28 mouse cellular contexts compared by ENCODE assay signal in genomic region chr1:160628213-160628932, GRCm38 (mm10).
DNase-seq lines count a peak whose midpoint lies in the region; ATAC-seq and TF ChIP-seq lines count a peak whose summit lies in the region.
"Had no signal": no experiment of that assay in that cellular context is flagged by ENCODE, and none has a peak within 500 bp of the region (broad histone marks: within the 10 kb centered on the region; RNA-seq: fewer than 3 reads in every experiment).

No protein-coding gene starts in this region.

- no peaks in the 10 kb centered on the region for H3K27me3 ChIP-seq in forebrain, postnatal 0 days (ENCODE audit: insufficient read depth, low read length)
- H3K27me3 ChIP-seq in forebrain, embryonic 10.5 days (ENCODE audit: poor library complexity, severe bottlenecking) = no peaks in the 10 kb centered on the region
- H3K27me3 ChIP-seq: kidney, embryonic 15.5 days; limb, embryonic 12.5 days; liver, embryonic 13.5 days; neural tube, embryonic 12.5 days had no signal

- no peak overlapping the region for H3K27ac ChIP-seq in forebrain, postnatal 0 days (ENCODE audit: low read depth, low read length)
- H3K27ac ChIP-seq in forebrain, embryonic 10.5 days = no peak overlapping the region
- peak overlapping the region; percentile 16; the same call in 1 of the 2 replicates for H3K27ac ChIP-seq in left cerebral cortex, adult 2 months
- H3K27ac ChIP-seq: kidney, embryonic 15.5 days; limb, embryonic 12.5 days; liver, embryonic 13.5 days; neural tube, embryonic 12.5 days had no signal

- intact Hi-C loops in left cerebral cortex, adult 2 months (cut with DNase I) = no loop called here
- intact Hi-C loops in left cerebral cortex, postnatal 10 days (cut with DNase I) = no loop called here

- H3K9ac ChIP-seq in forebrain, postnatal 0 days = no peak overlapping the region
- H3K9ac ChIP-seq: kidney, embryonic 15.5 days; limb, embryonic 12.5 days; liver, embryonic 13.5 days; lung, embryonic 14.5 days; neural tube, embryonic 12.5 days had no signal

- peak; percentile 14 for DNase-seq in forebrain, postnatal 0 days
- no peak for DNase-seq in forebrain, embryonic 10.5 days (ENCODE audit: extremely low spot score, low spot score)
- DNase-seq in left cerebral cortex, adult 2 months (ENCODE audit: extremely low spot score in 1 of 2, low spot score in 2 of 2) = no peak
- DNase-seq in left cerebral cortex, postnatal 10 days (ENCODE audit: extremely low spot score in 1 of 2, low spot score in 2 of 2) = no peak
- DNase-seq in c-Kit-positive CD71-positive TER-119-negative erythroid progenitor cells, embryonic 14.5 days (ENCODE audit: low read depth) = peak; percentile 2
- no peak for DNase-seq in thymus, postnatal 4 days
- no peak for DNase-seq in cerebellum, postnatal 25 days
- DNase-seq: adrenal gland, postnatal 14 days; cerebellum, adult 8-10 months; cerebellum, postnatal 36 days; gastrocnemius, postnatal 10 days; heart, postnatal 14 days; kidney, adult 18-20 months; kidney, postnatal 25 days; liver, embryonic 13.5 days; lung, embryonic 14.5 days; lung, postnatal 14 days; right cerebral cortex, adult 18-20 months; right cerebral cortex, postnatal 4 days; thymus, adult 2 months; thymus, postnatal 36 days had no signal

- no peak for ATAC-seq in forebrain, postnatal 0 days
- ATAC-seq: CD4-positive, CD25-positive, alpha-beta regulatory T cell, adult 4 months; hindbrain, embryonic 16.5 days had no signal

- WGBS in forebrain, postnatal 0 days = 75% methylated on average over 12 of the region's 12 CpGs
- WGBS in forebrain, embryonic 10.5 days = 94% methylated on average over 12 of the region's 12 CpGs

- H3K4me1 ChIP-seq in forebrain, postnatal 0 days (ENCODE audit: insufficient read depth) = no peaks in the 10 kb centered on the region
- H3K4me1 ChIP-seq in forebrain, embryonic 10.5 days = no peaks in the 10 kb centered on the region
- H3K4me1 ChIP-seq: kidney, embryonic 15.5 days; limb, embryonic 12.5 days; neural tube, embryonic 12.5 days had no signal

- no peak for TF ChIP-seq CTCF in forebrain, postnatal 0 days (IDR thresholded peaks at IDR 0.05; ENCODE audit: low read depth)
- no peak for TF ChIP-seq CTCF in left cerebral cortex, adult 2 months (IDR thresholded peaks at IDR 0.05)

- H3K36me3 ChIP-seq in forebrain, postnatal 0 days (ENCODE audit: insufficient read depth) = no peaks in the 10 kb centered on the region
- H3K36me3 ChIP-seq in forebrain, embryonic 10.5 days (replicated peaks) = no peaks in the 10 kb centered on the region
- H3K36me3 ChIP-seq: kidney, embryonic 15.5 days; limb, embryonic 12.5 days; neural tube, embryonic 12.5 days had no signal

- H3K4me2 ChIP-seq in forebrain, postnatal 0 days (ENCODE audit: low read depth) = no peak overlapping the region
- H3K4me2 ChIP-seq: kidney, embryonic 15.5 days; limb, embryonic 12.5 days; liver, embryonic 13.5 days; lung, embryonic 14.5 days; midbrain, embryonic 11.5 days; neural tube, embryonic 12.5 days had no signal

- no peak overlapping the region for H3K4me3 ChIP-seq in forebrain, postnatal 0 days (ENCODE audit: low read depth, low read length)
- no peak overlapping the region for H3K4me3 ChIP-seq in forebrain, embryonic 10.5 days
- no peak overlapping the region for H3K4me3 ChIP-seq in left cerebral cortex, adult 2 months
- H3K4me3 ChIP-seq: kidney, embryonic 15.5 days; limb, embryonic 12.5 days; liver, embryonic 13.5 days; myocyte; neural tube, embryonic 12.5 days had no signal

- H3K9me3 ChIP-seq in forebrain, postnatal 0 days (ENCODE audit: low read length) = no peaks in the 10 kb centered on the region
- H3K9me3 ChIP-seq in forebrain, embryonic 10.5 days = no peaks in the 10 kb centered on the region
- H3K9me3 ChIP-seq: kidney, embryonic 15.5 days; limb, embryonic 12.5 days; liver, embryonic 13.5 days; neural tube, embryonic 12.5 days had no signal

Comparison
In these comparisons a context has a peak if more than half of its experiments do, and no peak if none do; other contexts are left out.
1. DNase-seq: peak in forebrain, postnatal 0 days (single experiment) and c-Kit-positive CD71-positive TER-119-negative erythroid progenitor cells, embryonic 14.5 days (single experiment); none in forebrain, embryonic 10.5 days (single experiment), left cerebral cortex, adult 2 months (0 of 2), left cerebral cortex, postnatal 10 days (0 of 2), thymus, postnatal 4 days (single experiment) and cerebellum, postnatal 25 days (0 of 2).